ENCODE assay signal across 25 mouse cellular contexts in genomic region chrX:12800559-12800958, GRCm38 (mm10).
"Had no signal": no experiment of that assay in that cellular context is flagged by ENCODE, and none has a peak within 500 bp of the region (broad histone marks: within the 10 kb centered on the region; RNA-seq: fewer than 3 reads in every experiment).

No protein-coding gene starts in this region.

- H3K4me3 ChIP-seq: embryonic facial prominence, embryonic 10.5 days; embryonic facial prominence, embryonic 12.5 days; embryonic facial prominence, embryonic 13.5 days; embryonic facial prominence, embryonic 15.5 days; erythroblast, embryonic 14.5 days; forebrain, embryonic 10.5 days; forebrain, embryonic 12.5 days; forebrain, embryonic 13.5 days; forebrain, embryonic 15.5 days; gastrocnemius, adult 2 months; heart, adult 2 months had no signal

- H3K9me3 ChIP-seq: embryonic facial prominence, embryonic 10.5 days; embryonic facial prominence, embryonic 12.5 days; embryonic facial prominence, embryonic 13.5 days; embryonic facial prominence, embryonic 15.5 days; forebrain, embryonic 10.5 days; forebrain, embryonic 12.5 days; forebrain, embryonic 13.5 days; forebrain, embryonic 15.5 days had no signal

- DNase-seq: cerebellum, adult 9-10 months; cerebellum, adult 9-11 months; cerebellum, postnatal 10 days; cerebellum, postnatal 14 days; cerebellum, postnatal 25 days; cerebellum, postnatal 36 days; embryo, embryonic 11 days; forebrain, postnatal 0 days; gastrocnemius, adult 2 months; gastrocnemius, postnatal 10 days; gastrocnemius, postnatal 14 days; gastrocnemius, postnatal 25 days; gastrocnemius, postnatal 36 days; heart, adult 11 months; heart, adult 18-20 months; heart, adult 2 months had no signal

- H3K27ac ChIP-seq: embryonic facial prominence, embryonic 10.5 days; embryonic facial prominence, embryonic 12.5 days; embryonic facial prominence, embryonic 13.5 days; embryonic facial prominence, embryonic 15.5 days; forebrain, embryonic 10.5 days; forebrain, embryonic 12.5 days; forebrain, embryonic 13.5 days; forebrain, embryonic 15.5 days; gastrocnemius, adult 2 months; heart, adult 2 months had no signal

- H3K4me1 ChIP-seq: embryonic facial prominence, embryonic 10.5 days; embryonic facial prominence, embryonic 12.5 days; embryonic facial prominence, embryonic 13.5 days; embryonic facial prominence, embryonic 15.5 days; forebrain, embryonic 10.5 days; forebrain, embryonic 12.5 days; forebrain, embryonic 13.5 days; forebrain, embryonic 15.5 days had no signal

- H3K36me3 ChIP-seq: embryonic facial prominence, embryonic 10.5 days; embryonic facial prominence, embryonic 12.5 days; embryonic facial prominence, embryonic 13.5 days; embryonic facial prominence, embryonic 15.5 days; forebrain, embryonic 10.5 days; forebrain, embryonic 12.5 days; forebrain, embryonic 15.5 days had no signal

- H3K9ac ChIP-seq: embryonic facial prominence, embryonic 12.5 days; embryonic facial prominence, embryonic 13.5 days; embryonic facial prominence, embryonic 15.5 days; forebrain, embryonic 12.5 days; forebrain, embryonic 13.5 days; forebrain, embryonic 15.5 days; forebrain, postnatal 0 days had no signal

- H3K27me3 ChIP-seq: embryonic facial prominence, embryonic 12.5 days; embryonic facial prominence, embryonic 13.5 days; embryonic facial prominence, embryonic 15.5 days; forebrain, embryonic 12.5 days; forebrain, embryonic 13.5 days; forebrain, embryonic 15.5 days had no signal
